Mouse (Mus musculus) liver, embryonic 14.5 days (tissue): ENCODE results near the gene Slc3a1. TPM values are rescaled to one million over a fixed set of nuclear protein-coding genes. Genes with fewer than 3 reads are reported as not detected.
A peak's percentile ranks its signal among the peaks of the same experiment; 100 is the strongest.

Source experiments
- ATAC-seq: fragments of 200-750 bp; cut with Nextera tagmentation; 2 replicates; pipeline ENCODE4 v1.8.0; 2017; ENCODE audit warnings: moderate number of reproducible peaks, mild to moderate bottlenecking, moderate library complexity; ENCODE audit not compliant: insufficient read depth
- DNase-seq, 3 experiments: peaks; one replicate each; pipeline ENCODE4 v3.0.0-alpha.2; 2012 to 2013; ENCODE audit warnings: low read depth in 3 of 3, low spot score in 3 of 3
- H3K27ac ChIP-seq: fragments of 300-500 bp; sonication (generic); 2 replicates; pipeline ENCODE4 v1.5.1; 2014; ENCODE audit warnings: moderate library complexity, mild to moderate bottlenecking, control low read depth, inconsistent platforms
- H3K27me3 ChIP-seq: fragments of 300-500 bp; sonication (generic); 2 replicates; pipeline ENCODE4 v1.6.1; 2014; ENCODE audit warnings: mild to moderate bottlenecking, low read length, moderate library complexity; ENCODE audit not compliant: control insufficient read depth, insufficient read depth
- H3K36me3 ChIP-seq: fragments of 300-500 bp; sonication (generic); replicated peaks from 2 replicates; pipeline ENCODE4 v1.6.1; 2014; ENCODE audit warnings: low read depth; ENCODE audit not compliant: control insufficient read depth, insufficient read depth
- H3K4me1 ChIP-seq, 2 experiments: fragments of 200-500 bp in 1 of 2; fragments of 300-500 bp in 1 of 2; sonication (generic) in 1 of 2; replicated peaks; 2 replicates each; pipeline ENCODE4 v1.6.1; 2012 to 2014; ENCODE audit warnings: antibody characterized with exemption in 1 of 2, inconsistent platforms in 1 of 2, low read length in 1 of 2; ENCODE audit not compliant: control insufficient read depth in 2 of 2, insufficient read depth in 2 of 2
- H3K4me2 ChIP-seq: fragments of 300-500 bp; sonication (generic); 2 replicates; pipeline ENCODE4 v1.6.1; 2014; ENCODE audit warnings: low read depth, mild to moderate bottlenecking, control low read depth, moderate library complexity
- H3K4me3 ChIP-seq, 2 experiments: fragments of 200-500 bp in 1 of 2; fragments of 300-500 bp in 1 of 2; sonication (generic) in 1 of 2; 2 replicates each; pipeline ENCODE4 v1.5.1; 2012 to 2014; ENCODE audit warnings: low read depth in 2 of 2, low read length in 2 of 2, mild to moderate bottlenecking in 2 of 2, control low read depth in 1 of 2, inconsistent platforms in 1 of 2, moderate library complexity in 1 of 2; ENCODE audit not compliant: insufficient read depth in 1 of 2
- H3K9ac ChIP-seq: fragments of 300-500 bp; sonication (generic); replicated peaks from 2 replicates; pipeline ENCODE4 v1.6.1; 2014; ENCODE audit warnings: mild to moderate bottlenecking, control low read depth, moderate library complexity
- H3K9me3 ChIP-seq: fragments of 300-500 bp; sonication (generic); 2 replicates; pipeline ENCODE4 v1.6.1; 2016; ENCODE audit warnings: low read length, mixed read lengths; ENCODE audit not compliant: control insufficient read depth
- CTCF ChIP-seq: IDR thresholded peaks from 2 replicates; pipeline ENCODE4 v1.5.1; 2016; ENCODE audit warnings: antibody characterized with exemption, low read depth, control low read depth
- EP300 ChIP-seq: IDR thresholded peaks from 2 replicates; pipeline ENCODE4 v1.6.1; 2016; ENCODE audit warnings: antibody characterized with exemption, low read depth
- WGBS: fragments of 180-500 bp; shearing (Covaris S2); extraction: QIAGEN DNeasy Blood & Tissue Kit; methylation state at CpG from one replicate; pipeline ENCODE4 v1.1.7; 2014; ENCODE audit not compliant: insufficient replicate concordance; 5-methylcytosine and 5-hydroxymethylcytosine counted together
- polyA plus RNA-seq, 2 experiments: library from polyadenylated mRNA; depleted of rRNA in 1 of 2; stranded (reverse) in 1 of 2; unstranded in 1 of 2; fragments of >200 nt; fragmentation: Nextera tagmentation in 1 of 2; extraction: Ambion mirVana in 1 of 2; gene quantifications; 2 replicates each; pipeline versions ENCODE4 v1.2.1 to v1.2.3; 2012 to 2014

Gene Slc3a1
- polyA plus RNA-seq, 2 experiments = 0.45 to 0.65 TPM

- H3K36me3 ChIP-seq = peaks cover 13% of the 10 kb centered on the region
- TF ChIP-seq EP300 = no peak
- no peak for TF ChIP-seq CTCF
- no peak overlapping the region for H3K4me2 ChIP-seq
- H3K4me3 ChIP-seq = no peak overlapping the region
- no peak overlapping the region for H3K27ac ChIP-seq
- H3K4me1 ChIP-seq = peaks cover 0 to 8% of the 10 kb centered on the region in 2 experiments; a peak in 2 of 4 replicates
- 88% methylated on average over 3 of the region's 3 CpGs for WGBS
- no peak overlapping the region for H3K9ac ChIP-seq
- ATAC-seq = no peak
- no peak for DNase-seq
- no peaks in the 10 kb centered on the region for H3K27me3 ChIP-seq
- H3K9me3 ChIP-seq = no peaks in the 10 kb centered on the region
These were observed 13.5 kb upstream of the Slc3a1 start for GRCm38 (mm10) chr17:85014632-85015031.

GRCm38 (mm10) chr17:85018344-85018743 is 9.8 kb upstream of the Slc3a1 start:
- Histone ChIP-seq H3K4me1 (peaks cover 0 to 8% of the 10 kb centered on the region in 2 experiments; a peak in 2 of 4 replicates), H3K36me3 (no peaks in the 10 kb centered on the region), H3K27me3 (no peaks in the 10 kb centered on the region), H3K9ac (no peak overlapping the region), H3K4me2 (no peak overlapping the region), H3K9me3 (no peaks in the 10 kb centered on the region), H3K27ac (no peak overlapping the region), H3K4me3 (no peak overlapping the region)
- 64% methylated on average over 3 of the region's 3 CpGs for WGBS
- no peak for DNase-seq
- TF ChIP-seq CTCF (no peak), EP300 (no peak)
- ATAC-seq = peak; percentile 21; the same call in 1 of the 2 replicates

- ATAC-seq (peak; percentile 66; the same call in 1 of the 2 replicates), DNase-seq (peak in 1 of 3 experiments; percentile 36)
- 41% methylated on average over 5 of the region's 5 CpGs for WGBS
- Histone ChIP-seq H3K4me3 (no peak overlapping the region), H3K36me3 (no peaks in the 10 kb centered on the region), H3K9ac (no peak overlapping the region), H3K9me3 (no peaks in the 10 kb centered on the region), H3K4me1 (peaks cover 0 to 8% of the 10 kb centered on the region in 2 experiments; a peak in 2 of 4 replicates), H3K4me2 (no peak overlapping the region), H3K27me3 (no peaks in the 10 kb centered on the region), H3K27ac (no peak overlapping the region)
- no peak for TF ChIP-seq EP300
- no peak for TF ChIP-seq CTCF
These were observed 9.4 kb upstream of the Slc3a1 start for GRCm38 (mm10) chr17:85018794-85019193.

- ATAC-seq = no peak
- WGBS = 74% methylated on average over 3 of the region's 3 CpGs
These were observed 7.8 kb upstream of the Slc3a1 start for GRCm38 (mm10) chr17:85020343-85020742.

GRCm38 (mm10) chr17:85023247-85024167 is 4.7 kb upstream of the Slc3a1 start:
- peak; percentile 41 to 47 (median 46) for DNase-seq
- Histone ChIP-seq H3K9ac (no peak overlapping the region), H3K27me3 (no peaks in the 10 kb centered on the region), H3K4me1 (peaks cover 0 to 1% of the 10 kb centered on the region in 2 experiments; a peak in 2 of 4 replicates), H3K27ac (no peak overlapping the region), H3K9me3 (no peaks in the 10 kb centered on the region), H3K4me3 (no peak overlapping the region), H3K36me3 (no peaks in the 10 kb centered on the region), H3K4me2 (no peak overlapping the region)
- 60% methylated on average over 22 of the region's 22 CpGs for WGBS
- TF ChIP-seq CTCF = peak; percentile 57
- no peak for TF ChIP-seq EP300
- ATAC-seq = no peak

More at GRCm38 (mm10) chr17:85020343-85020742, 7.8 kb upstream of the Slc3a1 start:
- no peaks in the 10 kb centered on the region for H3K27me3 ChIP-seq
- no peak for TF ChIP-seq EP300
- TF ChIP-seq CTCF = no peak
- H3K4me1 ChIP-seq = peaks cover 0 to 8% of the 10 kb centered on the region in 2 experiments; a peak in 2 of 4 replicates
- no peaks in the 10 kb centered on the region for H3K36me3 ChIP-seq
- H3K4me2 ChIP-seq = no peak overlapping the region
- H3K27ac ChIP-seq = no peak overlapping the region
- H3K9me3 ChIP-seq = no peaks in the 10 kb centered on the region
- DNase-seq = no peak
- no peak overlapping the region for H3K4me3 ChIP-seq
- no peak overlapping the region for H3K9ac ChIP-seq
